Mouse (Mus musculus) forebrain, embryonic 14.5 days (tissue): ENCODE measurements around the gene Arhgap24. TPM values are rescaled to one million over a fixed set of nuclear protein-coding genes. Genes with fewer than 3 reads are reported as not detected.

ENCODE experiments used
- ATAC-seq: fragments of 200-750 bp; cut with Nextera tagmentation; 2 replicates; pipeline ENCODE4 v1.8.0; 2017; ENCODE audit warnings: mild to moderate bottlenecking, moderate library complexity
- DNase-seq: peaks from one replicate; pipeline ENCODE4 v3.0.0-alpha.2; 2015; ENCODE audit warnings: low spot score
- H3K27ac ChIP-seq: fragments of 300-500 bp; sonication (generic); 2 replicates; pipeline ENCODE4 v1.5.1; 2014; ENCODE audit warnings: low read depth, mild to moderate bottlenecking, control low read depth, low read length, moderate library complexity
- H3K27me3 ChIP-seq: fragments of 300-500 bp; sonication (generic); replicated peaks from 2 replicates; pipeline ENCODE4 v1.6.1; 2014; ENCODE audit warnings: low read length, control low read depth, mixed read lengths; ENCODE audit not compliant: control insufficient read depth, insufficient read depth
- H3K36me3 ChIP-seq: fragments of 300-500 bp; sonication (generic); 2 replicates; pipeline ENCODE4 v1.6.1; 2014; ENCODE audit warnings: low read length, control low read depth; ENCODE audit not compliant: control insufficient read depth, insufficient read depth
- H3K4me1 ChIP-seq: fragments of 300-500 bp; sonication (generic); 2 replicates; pipeline ENCODE4 v1.6.1; 2014; ENCODE audit warnings: antibody characterized with exemption, low read length, control low read depth; ENCODE audit not compliant: control insufficient read depth, insufficient read depth
- H3K4me2 ChIP-seq: fragments of 300-500 bp; sonication (generic); 2 replicates; pipeline ENCODE4 v1.6.1; 2014; ENCODE audit warnings: mild to moderate bottlenecking, control low read depth, low read length
- H3K4me3 ChIP-seq: fragments of 300-500 bp; sonication (generic); 2 replicates; pipeline ENCODE4 v1.5.1; 2014; ENCODE audit warnings: low read depth, low read length, control low read depth
- H3K9ac ChIP-seq: fragments of 300-500 bp; sonication (generic); 2 replicates; pipeline ENCODE4 v1.6.1; 2014; ENCODE audit warnings: mild to moderate bottlenecking, low read length, control low read depth, moderate library complexity
- H3K9me3 ChIP-seq: fragments of 300-500 bp; sonication (generic); replicated peaks from 2 replicates; pipeline ENCODE4 v1.6.1; 2016; ENCODE audit warnings: low read length, control low read depth, mixed read lengths; ENCODE audit not compliant: control insufficient read depth
- WGBS: fragments of 180-500 bp; shearing (Covaris S2); extraction: QIAGEN DNeasy Blood & Tissue Kit; methylation state at CpG from one replicate; pipeline ENCODE4 v1.1.7; 2014; 5-methylcytosine and 5-hydroxymethylcytosine counted together
- polyA plus RNA-seq: library from polyadenylated mRNA; unstranded; fragments of >200 nt; fragmentation: Nextera tagmentation; extraction: Ambion mirVana; gene quantifications from 2 replicates; pipeline ENCODE4 v1.2.1, GENCODE M21; 2014

Gene Arhgap24
- polyA plus RNA-seq, 1 experiment from 2014 or later = 3.7 TPM

DNA sequence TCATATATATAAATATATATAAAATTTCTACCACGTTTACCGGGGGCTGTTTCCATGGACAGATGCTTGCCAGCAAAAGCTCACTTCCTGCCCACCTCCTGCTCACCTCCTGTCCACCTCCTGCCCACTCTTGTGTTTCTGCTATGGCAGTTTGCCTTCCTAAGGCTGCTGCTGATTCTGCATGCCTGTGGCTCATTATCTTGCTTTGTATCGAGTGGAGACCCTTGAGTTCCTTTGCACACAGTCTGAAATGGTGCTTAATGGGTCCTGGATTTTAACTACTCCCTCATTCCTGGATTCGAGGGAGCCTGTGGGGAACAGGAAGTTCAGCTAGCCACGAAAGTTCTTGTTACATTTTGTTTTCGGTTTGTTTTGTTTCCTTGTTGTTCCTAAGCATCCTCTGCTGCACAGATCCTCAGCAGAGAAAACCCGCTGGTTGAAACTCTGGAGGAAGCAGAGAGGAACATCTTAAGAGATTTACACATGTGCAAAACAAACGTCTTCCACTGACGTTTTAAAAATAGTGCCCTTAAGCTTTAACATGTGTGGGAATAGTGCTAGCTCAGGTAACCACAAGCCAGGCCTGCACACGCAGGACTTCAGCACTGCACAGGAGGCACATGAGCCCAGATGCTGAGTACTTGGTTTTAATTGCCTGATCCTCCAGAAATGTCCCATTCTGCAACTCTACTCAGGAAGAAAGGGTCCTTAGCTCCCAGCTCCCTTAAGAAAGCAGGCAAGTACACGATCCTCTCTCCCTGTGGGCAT lies 69.9 kb downstream of the Arhgap24 start:
- Histone ChIP-seq H3K4me2 (no peak overlapping the region), H3K9ac (no peak overlapping the region), H3K27me3 (no peaks in the 10 kb centered on the region), H3K9me3 (no peaks in the 10 kb centered on the region), H3K4me3 (no peak overlapping the region), H3K27ac (no peak overlapping the region), H3K4me1 (no peaks in the 10 kb centered on the region), H3K36me3 (no peaks in the 10 kb centered on the region)
- ATAC-seq (no peak), DNase-seq (no peak)
- WGBS = 68% methylated on average over 11 of the region's 11 CpGs

DNA sequence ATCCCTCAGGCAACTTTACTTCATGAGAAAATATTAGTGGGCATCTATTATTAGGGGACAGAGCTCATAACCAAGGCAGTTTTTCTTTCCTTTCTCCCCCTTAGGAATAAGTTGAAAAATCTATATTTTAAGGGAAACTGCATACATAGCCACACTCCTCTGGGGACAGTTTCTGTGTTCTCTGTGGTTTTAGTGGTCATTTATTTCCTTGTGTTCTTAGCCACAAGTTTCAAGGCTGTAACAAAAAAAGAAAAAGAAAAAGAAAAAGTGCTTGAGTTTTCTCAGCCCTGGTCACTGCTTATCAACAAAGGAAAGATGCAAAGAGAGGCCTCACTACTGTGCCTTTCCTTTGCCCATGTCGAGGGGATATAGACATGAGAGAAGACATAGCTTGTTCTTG lies 71.3 kb downstream of the Arhgap24 start:
- no peak for DNase-seq
- H3K36me3 ChIP-seq = no peaks in the 10 kb centered on the region
- H3K4me1 ChIP-seq = no peaks in the 10 kb centered on the region
- H3K4me2 ChIP-seq = no peak overlapping the region
- no peaks in the 10 kb centered on the region for H3K27me3 ChIP-seq
- no peak overlapping the region for H3K9ac ChIP-seq
- no peak overlapping the region for H3K4me3 ChIP-seq
- no peaks in the 10 kb centered on the region for H3K9me3 ChIP-seq
- WGBS = 86% methylated on average over 1 of the region's 1 CpGs
- ATAC-seq = no peak
- no peak overlapping the region for H3K27ac ChIP-seq

DNA sequence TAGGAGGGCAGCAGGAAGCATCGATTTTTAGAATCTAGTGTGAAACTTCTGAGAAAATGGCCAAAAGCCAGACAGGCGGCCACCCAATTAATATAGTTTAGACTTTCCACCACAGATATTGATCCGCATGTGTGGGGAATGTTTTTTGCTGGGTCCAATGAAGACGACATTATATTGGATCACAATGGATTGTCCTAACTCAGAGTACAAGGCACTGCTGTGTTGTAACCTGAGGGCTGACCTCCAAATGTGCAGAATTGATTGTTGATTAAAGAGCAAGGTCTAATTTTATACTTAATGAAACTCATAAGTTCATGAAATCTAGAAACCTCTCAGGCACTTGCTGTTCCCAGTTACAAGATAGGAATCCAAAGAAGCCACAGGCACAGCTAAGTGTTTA lies 74.8 kb downstream of the Arhgap24 start:
- Histone ChIP-seq H3K36me3 (no peaks in the 10 kb centered on the region), H3K27ac (no peak overlapping the region), H3K4me3 (no peak overlapping the region), H3K4me2 (no peak overlapping the region), H3K27me3 (no peaks in the 10 kb centered on the region), H3K4me1 (no peaks in the 10 kb centered on the region), H3K9me3 (no peaks in the 10 kb centered on the region), H3K9ac (no peak overlapping the region)
- DNase-seq (no peak), ATAC-seq (no peak)
- WGBS = 89% methylated on average over 4 of the region's 4 CpGs

DNA sequence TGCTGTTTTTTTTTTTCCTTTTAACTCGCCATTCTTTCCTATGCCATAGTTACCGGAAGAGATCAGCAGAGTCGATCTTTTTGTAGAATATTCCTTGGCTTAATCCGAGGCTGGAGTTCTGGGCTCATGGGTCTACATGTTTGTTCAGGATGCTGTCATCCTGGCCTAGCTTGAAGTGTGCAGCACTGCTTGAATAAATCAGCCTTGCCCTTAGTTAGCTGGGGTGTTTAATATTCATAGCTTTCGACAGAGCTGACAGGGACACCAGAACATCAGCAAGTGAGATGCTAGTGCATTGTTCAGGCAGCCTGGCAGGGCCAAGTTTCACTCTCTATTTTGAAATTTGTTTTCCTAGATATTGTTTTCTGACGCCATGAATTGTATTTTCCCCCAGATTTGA lies 79.1 kb downstream of the Arhgap24 start:
- H3K4me2 ChIP-seq = no peak overlapping the region
- DNase-seq (peak; percentile 53), ATAC-seq (peak; percentile 58; the same call in 1 of the 2 replicates)
- no peaks in the 10 kb centered on the region for H3K27me3 ChIP-seq
- no peak overlapping the region for H3K9ac ChIP-seq
- WGBS = 54% methylated on average over 6 of the region's 6 CpGs
- no peaks in the 10 kb centered on the region for H3K4me1 ChIP-seq
- H3K9me3 ChIP-seq = no peaks in the 10 kb centered on the region
- H3K27ac ChIP-seq = no peak overlapping the region
- no peak overlapping the region for H3K4me3 ChIP-seq
- H3K36me3 ChIP-seq = no peaks in the 10 kb centered on the region

DNA sequence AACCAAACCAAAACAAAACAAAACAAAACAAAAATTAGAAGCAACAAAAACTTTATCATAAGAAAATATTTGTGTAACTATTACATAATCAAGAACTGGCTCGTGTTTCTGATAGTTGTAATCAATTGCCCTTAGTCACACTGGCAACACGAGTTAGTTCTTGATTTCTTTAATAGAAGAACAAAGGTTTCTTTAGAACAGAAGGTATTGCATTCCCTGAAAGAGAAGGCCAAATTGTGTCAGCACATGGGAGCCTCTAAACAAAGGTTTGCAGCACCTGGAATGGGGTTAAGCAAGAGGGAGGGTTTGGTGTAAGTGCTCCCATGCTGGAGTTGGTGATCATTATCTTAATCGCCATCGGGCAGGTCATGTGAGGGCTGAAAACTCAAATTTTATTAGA lies 82.8 kb downstream of the Arhgap24 start:
- Histone ChIP-seq H3K9me3 (no peaks in the 10 kb centered on the region), H3K4me2 (no peak overlapping the region), H3K36me3 (no peaks in the 10 kb centered on the region), H3K27me3 (no peaks in the 10 kb centered on the region), H3K4me3 (no peak overlapping the region), H3K27ac (no peak overlapping the region), H3K4me1 (no peaks in the 10 kb centered on the region), H3K9ac (no peak overlapping the region)
- no peak for ATAC-seq
- WGBS = 76% methylated on average over 4 of the region's 4 CpGs
- no peak for DNase-seq

DNA sequence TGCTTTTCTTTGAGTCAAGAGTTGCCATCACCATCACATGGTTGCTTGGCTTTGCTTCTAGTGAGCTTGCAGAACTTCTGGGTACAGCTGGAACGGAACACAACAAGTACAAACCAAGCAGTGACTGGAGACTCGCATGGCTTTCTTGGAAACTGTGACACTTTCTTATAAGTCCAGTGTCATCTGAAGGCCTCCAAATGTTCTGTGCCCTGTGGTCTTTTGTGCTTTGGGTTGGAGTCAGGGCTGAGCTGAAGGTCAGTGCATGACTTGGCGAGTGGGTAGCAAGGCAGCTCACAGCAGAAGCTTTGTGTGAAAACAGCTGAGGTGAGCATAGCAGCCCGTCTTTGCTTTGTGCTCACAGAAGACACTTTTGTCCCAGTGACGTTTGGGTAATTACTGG lies 87.6 kb downstream of the Arhgap24 start:
- Histone ChIP-seq H3K4me3 (no peak overlapping the region), H3K9ac (no peak overlapping the region), H3K9me3 (no peaks in the 10 kb centered on the region), H3K36me3 (no peaks in the 10 kb centered on the region), H3K27ac (no peak overlapping the region), H3K4me2 (no peak overlapping the region), H3K4me1 (no peaks in the 10 kb centered on the region), H3K27me3 (no peaks in the 10 kb centered on the region)
- no peak for DNase-seq
- 61% methylated on average over 5 of the region's 5 CpGs for WGBS
- ATAC-seq = no peak

DNA sequence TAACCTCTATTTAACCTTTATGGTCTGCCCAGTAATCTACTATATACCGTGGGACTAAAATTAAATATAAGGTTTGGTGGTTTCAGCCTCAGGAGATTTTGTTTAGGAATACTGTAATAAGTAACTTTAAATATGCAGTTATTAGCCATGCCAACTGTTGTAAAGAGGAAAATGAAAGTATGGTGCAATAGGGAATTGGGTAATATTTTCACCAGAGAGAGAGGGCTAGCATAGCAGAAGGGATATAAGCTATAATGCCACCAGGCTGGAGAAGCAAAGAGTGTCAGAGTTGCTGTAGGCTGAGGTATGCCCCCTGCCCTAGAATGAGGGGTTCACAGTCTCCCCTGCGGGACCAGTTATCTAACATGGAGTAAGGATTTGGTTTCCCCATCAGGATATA lies 90.3 kb downstream of the Arhgap24 start:
- no peak for DNase-seq
- no peaks in the 10 kb centered on the region for H3K27me3 ChIP-seq
- H3K4me2 ChIP-seq = no peak overlapping the region
- no peak overlapping the region for H3K4me3 ChIP-seq
- no peaks in the 10 kb centered on the region for H3K36me3 ChIP-seq
- ATAC-seq = no peak
- peaks cover 2% of the 10 kb centered on the region for H3K9me3 ChIP-seq
- H3K27ac ChIP-seq = no peak overlapping the region
- no peak overlapping the region for H3K9ac ChIP-seq
- no peaks in the 10 kb centered on the region for H3K4me1 ChIP-seq
- WGBS = 91% methylated on average over 2 of the region's 2 CpGs

DNA sequence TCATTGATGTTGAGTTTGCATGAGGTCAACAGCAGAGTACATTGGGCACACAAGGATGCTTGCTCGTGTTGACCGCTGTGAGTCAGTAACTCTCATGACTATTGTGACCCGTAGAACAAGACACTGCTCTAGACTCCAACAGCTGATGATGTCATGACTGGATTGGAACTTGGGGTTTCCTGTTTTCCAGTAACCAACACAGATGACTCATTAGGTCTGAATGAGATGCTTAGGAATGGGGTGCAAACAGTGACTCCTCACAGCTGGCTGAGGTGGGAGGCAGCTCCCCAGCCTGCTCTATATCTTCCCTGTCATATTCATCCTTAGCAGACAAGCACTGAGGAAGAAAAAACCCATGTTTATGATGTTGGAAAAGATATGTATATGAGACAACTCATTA lies 95.6 kb downstream of the Arhgap24 start:
- Histone ChIP-seq H3K9me3 (peaks cover 2% of the 10 kb centered on the region), H3K4me3 (no peak overlapping the region), H3K9ac (no peak overlapping the region), H3K36me3 (no peaks in the 10 kb centered on the region), H3K27me3 (no peaks in the 10 kb centered on the region), H3K4me1 (no peaks in the 10 kb centered on the region), H3K27ac (no peak overlapping the region), H3K4me2 (no peak overlapping the region)
- no peak for ATAC-seq
- DNase-seq = no peak
- 95% methylated on average over 3 of the region's 3 CpGs for WGBS

DNA sequence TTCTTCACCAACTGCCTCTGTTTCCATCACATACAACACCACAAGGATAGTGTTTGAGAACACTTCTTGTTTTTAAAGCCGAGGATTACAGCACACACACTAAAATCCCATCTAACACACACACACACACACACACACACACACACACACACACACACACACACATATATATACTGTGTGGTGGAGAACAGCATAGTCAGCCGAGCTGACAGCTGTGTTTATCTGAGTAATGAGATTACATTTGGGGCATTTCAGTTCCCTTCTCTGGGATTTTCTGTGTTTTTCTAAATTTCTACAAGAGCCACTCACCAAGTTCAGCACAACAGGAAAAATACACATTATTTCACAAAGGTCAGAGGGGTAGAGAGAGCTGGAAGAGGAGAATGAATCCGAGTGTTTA lies 96.5 kb downstream of the Arhgap24 start:
- Histone ChIP-seq H3K27me3 (no peaks in the 10 kb centered on the region), H3K27ac (no peak overlapping the region), H3K4me3 (no peak overlapping the region), H3K9me3 (peaks cover 2% of the 10 kb centered on the region), H3K36me3 (no peaks in the 10 kb centered on the region), H3K4me2 (no peak overlapping the region), H3K4me1 (no peaks in the 10 kb centered on the region), H3K9ac (no peak overlapping the region)
- ATAC-seq = no peak
- DNase-seq = no peak
- 77% methylated on average over 3 of the region's 3 CpGs for WGBS
